Mouse (Mus musculus) stomach, postnatal 0 days (tissue): ENCODE data around the gene H2-Aa.
A peak's percentile ranks its signal among the peaks of the same experiment; 100 is the strongest.

ENCODE experiments used
- CTCF ChIP-seq: IDR thresholded peaks from 2 replicates; pipeline ENCODE4 v1.5.1; 2016; ENCODE audit warnings: antibody characterized with exemption, low read depth, mild to moderate bottlenecking, moderate library complexity
- EP300 ChIP-seq: optimal IDR thresholded peaks from 2 replicates; pipeline ENCODE3; 2016; ENCODE audit warnings: antibody characterized with exemption

DNA sequence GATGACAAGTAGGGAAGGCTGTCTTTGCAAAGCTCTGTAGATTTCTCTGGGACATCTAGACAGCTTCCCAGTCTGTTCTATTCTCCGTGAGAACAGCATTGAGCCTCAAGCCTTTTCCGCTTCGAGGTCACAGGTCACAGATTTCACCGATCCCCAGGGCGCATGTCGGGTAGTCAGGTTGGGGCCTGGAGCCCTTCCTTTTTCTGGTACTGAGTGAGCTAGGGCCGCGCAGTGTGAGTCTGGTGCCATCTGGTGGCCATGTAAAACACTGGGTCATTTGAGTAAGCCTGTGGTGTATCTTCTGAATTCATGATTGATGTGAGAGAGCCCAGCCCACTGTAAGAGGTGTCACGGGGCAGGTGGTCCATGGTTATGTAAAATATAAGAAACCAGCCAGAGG is 52.7 kb downstream of the H2-Aa start:
- TF ChIP-seq CTCF (peak; percentile 95), EP300 (no peak)
